Mouse (Mus musculus): ENCODE data around the gene Rims1. TPM values are rescaled to one million over a fixed set of nuclear protein-coding genes. Genes with fewer than 3 reads are reported as not detected.
A peak's percentile ranks its signal among the peaks of the same experiment; 100 is the strongest.

The Rims1 gene
- total RNA-seq, 1 experiment from 2014 or later, result not detected

- ATAC-seq (replicated peaks; ENCODE audit: low read depth, poor library complexity, severe bottlenecking), result no peak
These were observed 339.2 kb downstream of the Rims1 start for GRCm38 (mm10) chr1:22466597-22466996.

- ATAC-seq (replicated peaks; ENCODE audit: low read depth, poor library complexity, severe bottlenecking), result no peak
These were observed 381.8 kb downstream of the Rims1 start for GRCm38 (mm10) chr1:22424020-22424419.

GRCm38 (mm10) chr1:22422102-22422501, 383.7 kb downstream of the Rims1 start:
- ATAC-seq (replicated peaks; ENCODE audit: low read depth, poor library complexity, severe bottlenecking), result no peak

GRCm38 (mm10) chr1:22410173-22410572, 395.6 kb downstream of the Rims1 start:
- no peak for ATAC-seq (replicated peaks; ENCODE audit: low read depth, poor library complexity, severe bottlenecking)

GRCm38 (mm10) chr1:22386361-22386760, 419.4 kb downstream of the Rims1 start:
- ATAC-seq (replicated peaks; ENCODE audit: low read depth, poor library complexity, severe bottlenecking), result no peak

GRCm38 (mm10) chr1:22377652-22378051, 428.1 kb downstream of the Rims1 start:
- ATAC-seq (replicated peaks; ENCODE audit: low read depth, poor library complexity, severe bottlenecking), result no peak

GRCm38 (mm10) chr1:22377062-22377461, 428.7 kb downstream of the Rims1 start:
- ATAC-seq (replicated peaks; ENCODE audit: low read depth, poor library complexity, severe bottlenecking), result no peak

- no peak for ATAC-seq (replicated peaks; ENCODE audit: low read depth, poor library complexity, severe bottlenecking)
These were observed 449.6 kb downstream of the Rims1 start for GRCm38 (mm10) chr1:22356209-22356608.

- ATAC-seq (replicated peaks; ENCODE audit: low read depth, poor library complexity, severe bottlenecking), result no peak
These were observed 452.1 kb downstream of the Rims1 start for GRCm38 (mm10) chr1:22353687-22354086.

GRCm38 (mm10) chr1:22338914-22339313, 466.9 kb downstream of the Rims1 start:
- ATAC-seq (replicated peaks; ENCODE audit: low read depth, poor library complexity, severe bottlenecking), result no peak

GRCm38 (mm10) chr1:22320941-22321676, 484.7 kb downstream of the Rims1 start:
- ATAC-seq (replicated peaks; ENCODE audit: low read depth, poor library complexity, severe bottlenecking), result no peak

GRCm38 (mm10) chr1:22315537-22315936, 490.3 kb downstream of the Rims1 start:
- ATAC-seq (replicated peaks; ENCODE audit: low read depth, poor library complexity, severe bottlenecking), result no peak

GRCm38 (mm10) chr1:22311471-22311870, 494.3 kb downstream of the Rims1 start:
- no peak for ATAC-seq (replicated peaks; ENCODE audit: low read depth, poor library complexity, severe bottlenecking)

- no peak for ATAC-seq (replicated peaks; ENCODE audit: low read depth, poor library complexity, severe bottlenecking)
These were observed 499.3 kb downstream of the Rims1 start for GRCm38 (mm10) chr1:22306519-22306918.

- ATAC-seq (replicated peaks; ENCODE audit: low read depth, poor library complexity, severe bottlenecking), result no peak
These were observed 499.9 kb downstream of the Rims1 start for GRCm38 (mm10) chr1:22305932-22306331.

- no peak for ATAC-seq (replicated peaks; ENCODE audit: low read depth, poor library complexity, severe bottlenecking)
These were observed 511.8 kb downstream of the Rims1 start for GRCm38 (mm10) chr1:22293953-22294352.

- ATAC-seq (replicated peaks; ENCODE audit: low read depth, poor library complexity, severe bottlenecking), result no peak
These were observed 512.5 kb downstream of the Rims1 start for GRCm38 (mm10) chr1:22293310-22293709.

- no peak for ATAC-seq (replicated peaks; ENCODE audit: low read depth, poor library complexity, severe bottlenecking)
These were observed 519.0 kb downstream of the Rims1 start for GRCm38 (mm10) chr1:22286807-22287206.

GRCm38 (mm10) chr1:22279954-22280353, 525.8 kb downstream of the Rims1 start:
- peak; percentile 74 for ATAC-seq (replicated peaks; ENCODE audit: low read depth, poor library complexity, severe bottlenecking)

- no peak for ATAC-seq (replicated peaks; ENCODE audit: low read depth, poor library complexity, severe bottlenecking)
These were observed 531.7 kb downstream of the Rims1 start for GRCm38 (mm10) chr1:22274081-22274480.

- ATAC-seq (replicated peaks; ENCODE audit: low read depth, poor library complexity, severe bottlenecking), result no peak
These were observed 535.7 kb downstream of the Rims1 start for GRCm38 (mm10) chr1:22270131-22270530.

Data from common myeloid progenitor, adult 5-6 weeks (primary cell).